Mouse (Mus musculus) mouse trophoblast stem cell (cell line): ENCODE data around the gene Olfr1000.
"Not testable (repeated sequence)": the region's sequence is repeated elsewhere in the genome, so short reads cannot be mapped to it uniquely, and the experiment has no call there.

ENCODE experiments used
- in situ Hi-C, 2 experiments: fragments of 300-500 bp; cut with MseI, MboI; formaldehyde crosslinking; loops; 2 replicates in 1 of 2; 3 replicates in 1 of 2; pipeline ENCODE4 v1.15.1; 2025

The Olfr1000 gene

GRCm38 (mm10) chr2:85611803-85612202, at the start of gene Olfr1000:
Olfr1000 (minus strand) TSS chr2:85611903.
- in situ Hi-C loops = no loop called here

- in situ Hi-C loops = no loop called here
Observed at GRCm38 (mm10) chr2:85650604-85651003, 38.9 kb upstream of the Olfr1000 start, which contains the start of gene Olfr1002. Olfr1002 (minus strand) TSS chr2:85650704.

GRCm38 (mm10) chr2:85588648-85589047, 23.1 kb downstream of the Olfr1000 start, which contains the start of gene Olfr998:
Olfr998 (plus strand) TSS chr2:85588948.
- in situ Hi-C loops = not testable (repeated sequence)

- in situ Hi-C loops = no loop called here
Observed at GRCm38 (mm10) chr2:85578915-85579314, 32.8 kb downstream of the Olfr1000 start, which contains the start of gene Olfr996. Olfr996 (plus strand) TSS chr2:85579215.

GRCm38 (mm10) chr2:85561187-85561586, 50.5 kb downstream of the Olfr1000 start:
- in situ Hi-C loops = loop anchor here (5.0 to 25.0 kb wide), 3 partner anchors 299 to 439 kb away; no protein-coding TSS in a partner anchor

- in situ Hi-C loops = loop anchor here (5.0 to 25.0 kb wide), 3 partner anchors 298 to 438 kb away; no protein-coding TSS in a partner anchor
Observed at GRCm38 (mm10) chr2:85560226-85560625, 51.5 kb downstream of the Olfr1000 start.
